Mouse (Mus musculus): ENCODE measurements around the gene Crygs.

GRCm38 (mm10) chr16:22820731-22821130 is 9.4 kb upstream of the Crygs start:
- TF ChIP-seq POLR2A (IDR thresholded peaks at IDR 0.05; ENCODE audit: low read depth, low read length) (no peak), CTCF (conservative IDR thresholded peaks at IDR 0.05; ENCODE audit: insufficient read depth, insufficient read length, low read depth, low read length) (no peak; the same call in 1 of the 2 replicates)
